Mouse (Mus musculus) kidney, postnatal 25 days (tissue): ENCODE measurements around the gene C2cd2l.

ENCODE experiments used
- DNase-seq, 2 experiments: peaks; one replicate each; pipeline ENCODE4 v3.0.0; 2021; ENCODE audit warnings: mixed read lengths in 2 of 2

C2cd2l gene

GRCm38 (mm10) chr9:44261388-44261787 lies 58.7 kb downstream of the C2cd2l start:
- DNase-seq = no peak
